Mouse (Mus musculus): ENCODE data around the gene Tbx15.
"Not testable (repeated sequence)": the region's sequence is repeated elsewhere in the genome, so short reads cannot be mapped to it uniquely, and the experiment has no call there.

Gene Tbx15

GRCm38 (mm10) chr3:99277973-99278580, 37.9 kb downstream of the Tbx15 start:
- DNase-seq = no peak

GRCm38 (mm10) chr3:99279718-99280117, 39.5 kb downstream of the Tbx15 start:
- no peak for DNase-seq

DNA sequence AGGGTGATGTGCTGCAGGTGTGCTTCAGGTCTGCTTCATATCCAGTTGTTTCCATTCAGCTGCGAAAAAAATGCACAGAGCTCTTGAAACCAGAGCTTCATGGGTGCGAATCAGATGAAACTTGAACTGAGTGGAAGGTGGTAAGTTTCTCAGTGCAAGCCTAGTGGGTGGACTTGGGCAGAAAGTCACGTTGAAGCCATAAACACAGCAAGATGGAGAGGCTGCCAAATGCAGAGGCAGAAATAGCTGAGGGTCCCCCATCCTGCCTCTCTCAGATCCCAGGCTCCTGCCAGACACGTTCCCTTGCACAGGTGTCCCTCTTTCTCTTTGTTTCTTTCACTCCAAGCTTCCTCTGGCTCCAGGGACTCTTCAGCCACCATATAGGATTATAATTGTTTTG, 41.3 kb downstream of the Tbx15 start:
- DNase-seq = no peak

- no peak for DNase-seq
These were observed 48.1 kb downstream of the Tbx15 start for GRCm38 (mm10) chr3:99288302-99288701.

DNA sequence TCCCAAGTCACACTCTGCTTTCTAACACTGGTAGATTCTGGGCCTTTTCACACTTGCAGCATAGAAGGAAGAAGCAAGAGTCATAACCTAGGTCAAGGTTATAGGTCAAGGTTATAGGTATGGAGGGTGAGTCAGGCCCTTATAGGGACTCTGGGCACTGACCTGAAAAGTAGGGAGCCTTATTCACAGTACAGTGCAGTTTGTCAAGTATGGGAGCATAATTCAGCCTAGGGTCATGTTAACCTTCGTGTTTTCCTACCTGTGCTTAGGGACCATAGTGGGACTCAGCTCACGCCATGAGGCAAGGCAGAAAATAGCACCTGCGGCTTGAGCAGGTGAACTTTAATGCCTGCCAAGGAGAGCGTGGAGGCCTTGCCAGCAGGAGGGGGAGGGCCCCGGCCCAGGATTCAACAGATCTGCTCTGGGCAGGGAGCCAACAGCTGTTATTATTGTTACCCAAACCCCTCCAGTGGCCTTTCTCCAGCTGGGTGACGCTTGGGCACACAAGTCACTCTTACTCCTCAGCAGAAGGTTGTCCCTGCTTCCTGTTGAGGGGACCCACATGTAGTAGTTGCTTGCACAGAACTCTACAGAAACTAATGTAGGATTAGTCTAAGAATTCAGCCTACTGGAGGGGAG, 50.0 kb downstream of the Tbx15 start:
- no peak for DNase-seq

GRCm38 (mm10) chr3:99290878-99291277, 50.7 kb downstream of the Tbx15 start:
- no peak for DNase-seq

GRCm38 (mm10) chr3:99291386-99291785, 51.2 kb downstream of the Tbx15 start:
- DNase-seq = no peak

- DNase-seq = no peak
These were observed 52.4 kb downstream of the Tbx15 start for GRCm38 (mm10) chr3:99292531-99292931.

- DNase-seq = not testable (repeated sequence)
These were observed 54.0 kb downstream of the Tbx15 start for GRCm38 (mm10) chr3:99294209-99294608.

- DNase-seq = no peak
These were observed 55.1 kb downstream of the Tbx15 start for GRCm38 (mm10) chr3:99295301-99295700.

- DNase-seq = no peak
These were observed 56.0 kb downstream of the Tbx15 start for GRCm38 (mm10) chr3:99296186-99296585.

GRCm38 (mm10) chr3:99300846-99301245, 60.7 kb downstream of the Tbx15 start:
- no peak for DNase-seq

GRCm38 (mm10) chr3:99310877-99311276, 70.7 kb downstream of the Tbx15 start:
- no peak for DNase-seq

DNA sequence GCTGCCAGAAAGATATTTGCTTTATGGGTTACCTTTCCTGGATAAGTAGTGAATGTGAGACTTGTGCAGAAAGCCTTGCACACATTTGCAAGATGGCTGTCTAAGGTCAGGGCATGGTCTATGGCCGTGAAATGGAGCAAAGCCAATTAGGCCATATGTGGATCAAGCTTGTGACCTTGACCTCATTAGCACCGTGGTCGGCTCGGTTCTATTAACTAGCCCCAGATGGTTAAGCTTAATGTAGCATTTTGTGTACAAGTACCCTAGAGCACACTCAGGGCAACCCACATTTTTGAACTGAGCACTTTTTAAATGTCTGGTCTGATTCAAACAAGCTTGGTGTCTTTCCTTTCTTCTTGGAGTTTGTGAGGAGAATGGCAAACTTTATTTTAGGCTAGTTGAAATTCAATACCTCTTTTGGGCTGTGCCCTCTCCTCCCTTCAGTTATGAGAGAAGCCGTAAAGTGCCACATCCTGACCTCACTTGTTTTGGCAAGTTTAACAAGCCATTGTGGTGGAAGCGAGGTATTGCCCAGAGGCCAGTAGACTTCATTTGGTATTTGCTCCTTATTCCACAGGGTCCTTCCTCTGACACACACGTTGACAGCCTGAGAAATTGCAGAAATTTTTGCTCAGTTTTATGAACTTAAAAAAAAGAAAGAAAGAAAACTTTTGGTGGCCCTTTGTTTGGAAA, 71.9 kb downstream of the Tbx15 start:
- no peak for DNase-seq

DNA sequence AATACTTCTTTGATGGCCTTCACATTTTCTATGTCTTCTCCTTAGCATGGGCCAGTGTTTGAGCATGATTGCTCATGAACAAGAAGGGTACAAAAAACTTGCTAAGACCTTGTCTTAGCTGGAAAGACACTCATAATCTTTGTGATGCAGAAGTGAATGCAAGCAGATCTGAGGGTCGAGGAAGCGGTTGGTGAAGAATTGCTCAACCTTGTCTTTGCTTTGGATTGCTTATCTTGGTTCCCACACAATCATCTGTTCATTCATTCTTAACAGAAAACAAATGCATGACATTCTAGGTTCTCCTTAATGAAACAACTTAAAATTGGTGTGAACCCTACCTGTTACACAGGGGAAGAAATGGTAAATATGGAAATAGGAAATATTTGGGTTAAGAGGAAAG, 82.2 kb downstream of the Tbx15 start:
- no peak for DNase-seq

- DNase-seq = no peak
These were observed 89.1 kb downstream of the Tbx15 start for GRCm38 (mm10) chr3:99329316-99329715.

- DNase-seq = no peak
These were observed 90.9 kb downstream of the Tbx15 start for GRCm38 (mm10) chr3:99331086-99331485.

DNA sequence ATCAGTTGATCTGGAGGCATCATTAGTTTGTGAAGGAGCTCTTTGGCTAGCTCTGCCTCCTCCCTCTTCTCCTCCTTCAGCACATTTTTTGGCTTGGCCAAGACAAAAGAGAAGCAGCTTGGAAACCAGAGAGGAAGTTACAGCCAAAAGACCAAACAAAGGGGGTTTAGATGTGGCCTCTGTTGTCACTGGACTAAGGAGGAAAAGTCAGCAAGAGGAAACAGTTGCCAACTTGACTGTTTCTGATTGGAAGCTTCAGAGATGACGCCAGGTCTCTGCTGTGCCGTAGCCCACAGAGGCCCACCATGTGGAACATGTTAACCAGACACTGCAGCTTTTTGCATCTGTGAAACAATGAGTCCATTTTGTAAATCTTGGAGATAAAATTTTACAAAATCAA, 96.7 kb downstream of the Tbx15 start:
- no peak for DNase-seq

GRCm38 (mm10) chr3:99338756-99339155, 98.6 kb downstream of the Tbx15 start:
- DNase-seq = no peak

DNA sequence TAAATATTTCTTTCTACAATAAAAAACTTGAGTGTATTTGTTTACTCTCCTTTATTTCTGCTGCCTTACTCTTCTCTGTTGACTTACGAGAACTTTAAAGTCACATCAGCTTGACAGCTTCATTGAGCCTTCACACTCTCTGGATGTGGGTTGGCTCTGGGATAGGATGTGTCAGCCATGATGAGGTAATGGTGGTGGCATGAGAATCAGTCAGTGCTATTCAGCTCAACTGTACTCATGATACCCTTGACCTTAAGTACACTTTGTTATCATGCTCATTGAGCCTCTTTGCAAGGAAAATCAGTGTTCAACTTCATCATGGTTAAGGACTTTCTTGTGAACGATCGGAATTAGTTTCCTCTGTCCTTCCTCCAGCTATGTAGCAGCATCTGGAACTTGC, 99.8 kb downstream of the Tbx15 start:
- no peak for DNase-seq

GRCm38 (mm10) chr3:99379616-99380250, 139.6 kb downstream of the Tbx15 start:
- no peak for DNase-seq

- DNase-seq = no peak
These were observed 146.9 kb downstream of the Tbx15 start for GRCm38 (mm10) chr3:99387127-99387526.

Measured in cerebellum, adult 11-12 months (tissue).